ENCODE assay signal across 15 mouse cellular contexts in genomic region chr16:21690216-21690755, GRCm38 (mm10). TPM values are rescaled to one million over a fixed set of nuclear protein-coding genes. Genes with fewer than 3 reads are reported as not detected.
DNase-seq lines count a peak whose midpoint lies in the region; ATAC-seq and TF ChIP-seq lines count a peak whose summit lies in the region.
"Had no signal": no experiment of that assay in that cellular context is flagged by ENCODE, and none has a peak within 500 bp of the region (broad histone marks: within the 10 kb centered on the region; RNA-seq: fewer than 3 reads in every experiment).

No protein-coding gene starts in this region.

- no peak for TF ChIP-seq POLR2A in CH12.LX (IDR thresholded peaks at IDR 0.05; ENCODE audit: low read depth, low read length)

- WGBS in forebrain, embryonic 13.5 days, result 46% methylated on average over 5 of the region's 5 CpGs
- 34% methylated on average over 5 of the region's 5 CpGs for WGBS in forebrain, postnatal 0 days
- 41% methylated on average over 5 of the region's 5 CpGs for WGBS in hindbrain, postnatal 0 days
- WGBS in hindbrain, embryonic 11.5 days, result 36% methylated on average over 5 of the region's 5 CpGs
- WGBS in midbrain, embryonic 12.5 days, result 37% methylated on average over 5 of the region's 5 CpGs

- H3K4me3 ChIP-seq in forebrain, embryonic 13.5 days, result no peak overlapping the region
- H3K4me3 ChIP-seq in forebrain, postnatal 0 days (ENCODE audit: low read depth, low read length), result no peak overlapping the region
- H3K4me3 ChIP-seq in hindbrain, postnatal 0 days (ENCODE audit: low read length), result no peak overlapping the region
- no peak overlapping the region for H3K4me3 ChIP-seq in hindbrain, embryonic 11.5 days (ENCODE audit: low read depth, low read length)
- peak overlapping the region in 1 of 3 experiments; percentile 13 for H3K4me3 ChIP-seq in CH12.LX (replicated peaks in 1 of 3; ENCODE audit: low read depth in 2 of 3, low read length in 2 of 3, poor library complexity in 1 of 3)
- 0 out of 2 replicates have a peak overlapping the region, but pooled peaks have one; percentile 14 for H3K4me3 ChIP-seq in midbrain, embryonic 12.5 days
- H3K4me3 ChIP-seq: embryonic facial prominence, embryonic 15.5 days; neural tube, embryonic 12.5 days had no signal

- no peak for TF ChIP-seq CTCF in forebrain, postnatal 0 days (IDR thresholded peaks at IDR 0.05; ENCODE audit: low read depth)
- TF ChIP-seq CTCF in hindbrain, postnatal 0 days (IDR thresholded peaks at IDR 0.05; ENCODE audit: low read depth), result no peak
- TF ChIP-seq CTCF in CH12.LX (conservative IDR thresholded peaks at IDR 0.05 in 1 of 2, IDR thresholded peaks at IDR 0.05 in 1 of 2; ENCODE audit: low read depth in 2 of 2, low read length in 2 of 2), result no peak

- peaks cover 43% of the 10 kb centered on the region for H3K4me1 ChIP-seq in forebrain, embryonic 13.5 days
- H3K4me1 ChIP-seq in forebrain, postnatal 0 days (ENCODE audit: insufficient read depth), result peaks cover 25% of the 10 kb centered on the region
- H3K4me1 ChIP-seq in hindbrain, postnatal 0 days (ENCODE audit: insufficient read depth, low read length), result peaks cover 26% of the 10 kb centered on the region
- 0 out of 2 replicates have a peak, but pooled peaks cover 2% of the 10 kb centered on the region for H3K4me1 ChIP-seq in hindbrain, embryonic 11.5 days (replicated peaks; ENCODE audit: control insufficient read depth, insufficient read depth, low read length)
- H3K4me1 ChIP-seq in CH12.LX (ENCODE audit: control insufficient read depth in 1 of 2, insufficient read depth in 2 of 2), result peaks cover 7 to 11% of the 10 kb centered on the region in 2 experiments; a peak in 3 of 4 replicates
- peaks cover 34% of the 10 kb centered on the region for H3K4me1 ChIP-seq in midbrain, embryonic 12.5 days

- peaks cover 16% of the 10 kb centered on the region; the same call in 1 of the 2 replicates for H3K36me3 ChIP-seq in forebrain, embryonic 13.5 days (ENCODE audit: poor library complexity, severe bottlenecking)
- H3K36me3 ChIP-seq in forebrain, postnatal 0 days (ENCODE audit: insufficient read depth), result no peaks in the 10 kb centered on the region; the same call in 1 of the 2 replicates
- H3K36me3 ChIP-seq in hindbrain, postnatal 0 days (ENCODE audit: insufficient read depth, low read length), result no peaks in the 10 kb centered on the region; the same call in 1 of the 2 replicates
- H3K36me3 ChIP-seq in hindbrain, embryonic 11.5 days (ENCODE audit: control insufficient read depth, insufficient read depth, low read length), result no peaks in the 10 kb centered on the region
- no peaks in the 10 kb centered on the region for H3K36me3 ChIP-seq in CH12.LX (replicated peaks in 1 of 2; ENCODE audit: control insufficient read depth in 1 of 2, insufficient read depth in 1 of 2, low read length in 1 of 2)
- H3K36me3 ChIP-seq in midbrain, embryonic 12.5 days, result peaks cover 36% of the 10 kb centered on the region
- H3K36me3 ChIP-seq: embryonic facial prominence, embryonic 15.5 days had no signal

- TF ChIP-seq EP300 in CH12.LX (IDR thresholded peaks at IDR 0.05; ENCODE audit: low read length), result no peak

- H3K79me2 ChIP-seq in CH12.LX (replicated peaks; ENCODE audit: control insufficient read depth, extremely low read depth, insufficient read depth, poor library complexity, severe bottlenecking), result no peaks in the 10 kb centered on the region

- H3K4me2 ChIP-seq in forebrain, embryonic 13.5 days, result no peak overlapping the region
- no peak overlapping the region for H3K4me2 ChIP-seq in forebrain, postnatal 0 days (ENCODE audit: low read depth)
- H3K4me2 ChIP-seq in hindbrain, postnatal 0 days (ENCODE audit: low read depth, low read length), result peak overlapping the region; percentile 16; the same call in 1 of the 2 replicates
- no peak overlapping the region for H3K4me2 ChIP-seq in hindbrain, embryonic 11.5 days (replicated peaks; ENCODE audit: low read depth, low read length)
- H3K4me2 ChIP-seq in CH12.LX (ENCODE audit: insufficient read depth, low read depth, poor library complexity, severe bottlenecking), result peak overlapping the region; percentile 33; the same call in 1 of the 2 replicates
- H3K4me2 ChIP-seq in midbrain, embryonic 12.5 days (replicated peaks), result peak overlapping the region; percentile 87
- H3K4me2 ChIP-seq: embryonic facial prominence, embryonic 15.5 days had no signal

- dilution Hi-C loops in CH12.LX (cut with MboI; ENCODE audit: extremely low pct_ligation_motif_present, extremely low pct_unique_long_range_greater_than_20kb, low sequenced_read_pairs), result no loop called here

- H3K9ac ChIP-seq in forebrain, embryonic 13.5 days, result 0 out of 2 replicates have a peak overlapping the region, but pooled peaks have one; percentile 9
- no peak overlapping the region for H3K9ac ChIP-seq in forebrain, postnatal 0 days
- no peak overlapping the region for H3K9ac ChIP-seq in hindbrain, postnatal 0 days (replicated peaks; ENCODE audit: low read length)
- H3K9ac ChIP-seq in hindbrain, embryonic 11.5 days (ENCODE audit: low read depth, low read length), result no peak overlapping the region
- H3K9ac ChIP-seq in CH12.LX (ENCODE audit: insufficient read depth, low read depth), result no peak overlapping the region
- no peak overlapping the region; the same call in 1 of the 2 replicates for H3K9ac ChIP-seq in midbrain, embryonic 12.5 days (replicated peaks)
- H3K9ac ChIP-seq: embryonic facial prominence, embryonic 15.5 days; neural tube, embryonic 12.5 days had no signal

- H3K27ac ChIP-seq in forebrain, embryonic 13.5 days, result no peak overlapping the region
- H3K27ac ChIP-seq in forebrain, postnatal 0 days (ENCODE audit: low read depth, low read length), result no peak overlapping the region
- H3K27ac ChIP-seq in hindbrain, postnatal 0 days, result no peak overlapping the region
- no peak overlapping the region for H3K27ac ChIP-seq in hindbrain, embryonic 11.5 days (ENCODE audit: low read depth, low read length)
- H3K27ac ChIP-seq in CH12.LX (ENCODE audit: insufficient read depth, low read depth), result no peak overlapping the region
- H3K27ac ChIP-seq in midbrain, embryonic 12.5 days (replicated peaks), result no peak overlapping the region
- H3K27ac ChIP-seq: embryonic facial prominence, embryonic 15.5 days; neural tube, embryonic 12.5 days had no signal

- no peaks in the 10 kb centered on the region; the same call in 1 of the 2 replicates for H3K9me3 ChIP-seq in forebrain, embryonic 13.5 days (replicated peaks)
- H3K9me3 ChIP-seq in forebrain, postnatal 0 days (ENCODE audit: low read length), result no peaks in the 10 kb centered on the region
- no peaks in the 10 kb centered on the region for H3K9me3 ChIP-seq in hindbrain, postnatal 0 days (ENCODE audit: low read length)
- H3K9me3 ChIP-seq in hindbrain, embryonic 11.5 days (ENCODE audit: control insufficient read depth, low read length), result no peaks in the 10 kb centered on the region
- peaks cover 9% of the 10 kb centered on the region for H3K9me3 ChIP-seq in CH12.LX (replicated peaks; ENCODE audit: low read length)
- no peaks in the 10 kb centered on the region for H3K9me3 ChIP-seq in midbrain, embryonic 12.5 days
- H3K9me3 ChIP-seq: embryonic facial prominence, embryonic 15.5 days; neural tube, embryonic 12.5 days had no signal

- TF ChIP-seq RAD21 in CH12.LX (IDR thresholded peaks at IDR 0.05; ENCODE audit: low read depth, low read length), result no peak

- H3K27me3 ChIP-seq in forebrain, embryonic 13.5 days, result no peaks in the 10 kb centered on the region
- H3K27me3 ChIP-seq in forebrain, postnatal 0 days (ENCODE audit: insufficient read depth, low read length), result no peaks in the 10 kb centered on the region
- no peaks in the 10 kb centered on the region for H3K27me3 ChIP-seq in hindbrain, postnatal 0 days (ENCODE audit: insufficient read depth, low read length)
- no peaks in the 10 kb centered on the region for H3K27me3 ChIP-seq in hindbrain, embryonic 11.5 days (ENCODE audit: control insufficient read depth, insufficient read depth, low read length)
- H3K27me3 ChIP-seq in CH12.LX (replicated peaks), result no peaks in the 10 kb centered on the region
- H3K27me3 ChIP-seq in midbrain, embryonic 12.5 days, result no peaks in the 10 kb centered on the region
- H3K27me3 ChIP-seq: embryonic facial prominence, embryonic 15.5 days; neural tube, embryonic 12.5 days; Patski had no signal

- DNase-seq in forebrain, postnatal 0 days, result no peak
- DNase-seq in hindbrain, postnatal 0 days (ENCODE audit: low spot score), result no peak
- no peak for DNase-seq in hindbrain, embryonic 11.5 days (ENCODE audit: low spot score)
- DNase-seq in CH12.LX (ENCODE audit: extremely low read depth), result no peak
- DNase-seq in lung, postnatal 25 days (ENCODE audit: low spot score), result no peak
- DNase-seq in retina, postnatal 1 day, result no peak
- DNase-seq: gastrocnemius, postnatal 36 days; left cerebral cortex, postnatal 4 days; lung, adult 18-20 months; lung, postnatal 4 days had no signal

- in situ Hi-C loops in CH12.LX (cut with MboI; ENCODE audit: low pct_ligation_motif_present, low pct_unique_long_range_greater_than_20kb, low sequenced_read_pairs), result no loop called here

- ATAC-seq in forebrain, embryonic 13.5 days, result no peak
- ATAC-seq in forebrain, postnatal 0 days, result no peak
- no peak for ATAC-seq in hindbrain, postnatal 0 days
- no peak for ATAC-seq in hindbrain, embryonic 11.5 days (ENCODE audit: low FRiP score)
- ATAC-seq in midbrain, embryonic 12.5 days (ENCODE audit: low FRiP score, low read depth), result no peak
- ATAC-seq: Patski had no signal

TF ChIP-seq in CH12.LX, 34 proteins besides CTCF, POLR2A, EP300 and RAD21:
- TF ChIP-seq ETS1 (conservative IDR thresholded peaks at IDR 0.05; ENCODE audit: low read depth, low read length) (no peak), PAX5 (IDR thresholded peaks at IDR 0.05; ENCODE audit: low read length) (no peak), MAZ (IDR thresholded peaks at IDR 0.05; ENCODE audit: low read depth, low read length) (no peak), TBP (conservative IDR thresholded peaks at IDR 0.05; ENCODE audit: low read depth, low read length) (no peak), KAT2A (IDR thresholded peaks at IDR 0.05; ENCODE audit: insufficient replicate concordance, low read length) (no peak), ZC3H11A (IDR thresholded peaks at IDR 0.05; ENCODE audit: low read depth, low read length) (no peak)

RNA-seq across cellular contexts. Expression of gene 2510009E07Rik, which starts 4.2 kb away (rescaled TPM):
- polyA plus RNA-seq in forebrain, embryonic 13.5 days (2015; fragmentation: Nextera tagmentation; extraction: Ambion mirVana), result 32.1 and 38.8 TPM in 2 replicates
- total RNA-seq in forebrain, postnatal 0 days (2014; rRNA removed), result 37.0 and 37.6 TPM in 2 replicates
- polyA plus RNA-seq in forebrain, postnatal 0 days (2015; fragmentation: Nextera tagmentation; extraction: Ambion mirVana), result 30.6 and 40.5 TPM in 2 replicates
- total RNA-seq in hindbrain, postnatal 0 days (2014; rRNA removed), result 52.9 and 54.4 TPM in 2 replicates
- polyA plus RNA-seq in hindbrain, postnatal 0 days (2015; fragmentation: Nextera tagmentation; extraction: Ambion mirVana), result 46.7 and 46.8 TPM in 2 replicates
- 28.1 and 33.8 TPM in 2 replicates for polyA plus RNA-seq in hindbrain, embryonic 11.5 days (2014; fragmentation: Nextera tagmentation; extraction: Ambion mirVana)
- total RNA-seq in CH12.LX (2012; rRNA removed), result not detected in 2 replicates
- not detected in 2 replicates for total RNA-seq in CH12.LX (2014; rRNA removed)
- not detected in 2 replicates for polyA plus RNA-seq in CH12.LX (2012; ENCODE audit: insufficient read length, low read depth)
- polyA plus RNA-seq in midbrain, embryonic 12.5 days (2016; fragmentation: Nextera tagmentation; extraction: Ambion mirVana), result 144 and 150 TPM in 2 replicates

Comparison
In these comparisons a context has a peak if more than half of its experiments do, and no peak if none do; other contexts are left out.
1. H3K4me2 ChIP-seq: peak in hindbrain, postnatal 0 days (single experiment), CH12.LX (single experiment) and midbrain, embryonic 12.5 days (single experiment); none in forebrain, embryonic 13.5 days (single experiment), forebrain, postnatal 0 days (single experiment) and hindbrain, embryonic 11.5 days (single experiment).
2. RNA of gene 2510009E07Rik, which starts 4.2 kb away (polyA plus RNA-seq): 144 to 150 TPM in midbrain, embryonic 12.5 days, 46.7 to 46.8 TPM in hindbrain, postnatal 0 days, 30.6 to 40.5 TPM in forebrain, postnatal 0 days, 32.1 to 38.8 TPM in forebrain, embryonic 13.5 days and 28.1 to 33.8 TPM in hindbrain, embryonic 11.5 days; not detected in CH12.LX; every median in the first group is over 10 times any median in the second.